Mouse (Mus musculus) embryonic facial prominence, embryonic 15.5 days (tissue): Measurements from ENCODE around the gene Gatd1. TPM values are rescaled to one million over a fixed set of nuclear protein-coding genes. Genes with fewer than 3 reads are reported as not detected.

Source experiments
- ATAC-seq: fragments of 200-750 bp; cut with Nextera tagmentation; 2 replicates; pipeline ENCODE4 v1.8.0; 2017; ENCODE audit warnings: low read depth, moderate TSS enrichment; ENCODE audit not compliant: insufficient number of reproducible peaks, low FRiP score, low TSS enrichment
- H3K27ac ChIP-seq: fragments of 300-500 bp; sonication (generic); replicated peaks from 2 replicates; pipeline ENCODE4 v1.5.1; 2015; ENCODE audit warnings: mild to moderate bottlenecking, inconsistent platforms
- H3K27me3 ChIP-seq: fragments of 300-500 bp; sonication (generic); 2 replicates; pipeline ENCODE4 v1.6.1; 2015; ENCODE audit warnings: inconsistent platforms
- H3K36me3 ChIP-seq: fragments of 300-500 bp; sonication (generic); 2 replicates; pipeline ENCODE4 v1.6.1; 2015; ENCODE audit warnings: mild to moderate bottlenecking, inconsistent platforms
- H3K4me1 ChIP-seq: fragments of 300-500 bp; sonication (generic); 2 replicates; pipeline ENCODE4 v1.6.1; 2015; ENCODE audit warnings: inconsistent platforms
- H3K4me2 ChIP-seq: fragments of 300-500 bp; sonication (generic); replicated peaks from 2 replicates; pipeline ENCODE4 v1.6.1; 2015; ENCODE audit warnings: mild to moderate bottlenecking, inconsistent platforms
- H3K4me3 ChIP-seq: fragments of 300-500 bp; sonication (generic); replicated peaks from 2 replicates; pipeline ENCODE4 v1.5.1; 2015; ENCODE audit warnings: mild to moderate bottlenecking, inconsistent platforms
- H3K9ac ChIP-seq: fragments of 300-500 bp; sonication (generic); 2 replicates; pipeline ENCODE4 v1.6.1; 2015; ENCODE audit warnings: inconsistent platforms
- H3K9me3 ChIP-seq: fragments of 300-500 bp; sonication (generic); replicated peaks from 2 replicates; pipeline ENCODE4 v1.6.1; 2016; ENCODE audit warnings: inconsistent platforms
- WGBS: fragments of 180-500 bp; shearing (Covaris S2); methylation state at CpG from one replicate; pipeline ENCODE4 v1.1.7; 2015; 5-methylcytosine and 5-hydroxymethylcytosine counted together
- polyA plus RNA-seq: library from polyadenylated mRNA; unstranded; fragments of >200 nt; fragmentation: Nextera tagmentation; extraction: Ambion mirVana; gene quantifications from 2 replicates; pipeline ENCODE4 v1.2.1, GENCODE M21; 2015

Gene Gatd1
- polyA plus RNA-seq, 1 experiment from 2014 or later = 67.6 TPM

GRCm38 (mm10) chr7:141433517-141434400, 19.8 kb upstream of the Gatd1 start:
- peak overlapping the region; percentile 84 for H3K4me2 ChIP-seq
- H3K27me3 ChIP-seq = no peaks in the 10 kb centered on the region
- WGBS = 70% methylated on average over 15 of the region's 15 CpGs
- H3K4me3 ChIP-seq = peak overlapping the region; percentile 53
- 0 out of 2 replicates have a peak overlapping the region, but pooled peaks have one; percentile 28 for H3K27ac ChIP-seq
- no peak for ATAC-seq
- peak overlapping the region; percentile 44 for H3K9ac ChIP-seq
- no peaks in the 10 kb centered on the region for H3K9me3 ChIP-seq
- peaks cover 34% of the 10 kb centered on the region for H3K36me3 ChIP-seq
- H3K4me1 ChIP-seq = peaks cover 58% of the 10 kb centered on the region

GRCm38 (mm10) chr7:141432741-141433516, 19.0 kb upstream of the Gatd1 start:
- no peak overlapping the region for H3K27ac ChIP-seq
- no peak overlapping the region for H3K9ac ChIP-seq
- H3K36me3 ChIP-seq = peaks cover 34% of the 10 kb centered on the region
- H3K4me3 ChIP-seq = no peak overlapping the region
- H3K4me2 ChIP-seq = no peak overlapping the region
- H3K27me3 ChIP-seq = no peaks in the 10 kb centered on the region
- peaks cover 57% of the 10 kb centered on the region for H3K4me1 ChIP-seq
- ATAC-seq = no peak
- 79% methylated on average over 6 of the region's 6 CpGs for WGBS
- no peaks in the 10 kb centered on the region for H3K9me3 ChIP-seq

- Histone ChIP-seq H3K9me3 (no peaks in the 10 kb centered on the region), H3K36me3 (peaks cover 34% of the 10 kb centered on the region), H3K4me3 (no peak overlapping the region), H3K4me1 (peaks cover 52% of the 10 kb centered on the region), H3K9ac (no peak overlapping the region), H3K4me2 (no peak overlapping the region), H3K27ac (no peak overlapping the region), H3K27me3 (no peaks in the 10 kb centered on the region)
- ATAC-seq = no peak
- 84% methylated on average over 8 of the region's 8 CpGs for WGBS
These were observed 18.3 kb upstream of the Gatd1 start for GRCm38 (mm10) chr7:141432186-141432611.

- no peak overlapping the region for H3K9ac ChIP-seq
- H3K27ac ChIP-seq = no peak overlapping the region
- 93% methylated on average over 19 of the region's 19 CpGs for WGBS
- no peak for ATAC-seq
- no peak overlapping the region for H3K4me2 ChIP-seq
- peaks cover 46% of the 10 kb centered on the region for H3K4me1 ChIP-seq
- no peaks in the 10 kb centered on the region for H3K9me3 ChIP-seq
- H3K27me3 ChIP-seq = no peaks in the 10 kb centered on the region
- no peak overlapping the region for H3K4me3 ChIP-seq
- H3K36me3 ChIP-seq = peaks cover 34% of the 10 kb centered on the region
These were observed 17.7 kb upstream of the Gatd1 start for GRCm38 (mm10) chr7:141431434-141432185.

GRCm38 (mm10) chr7:141430585-141431240, 16.8 kb upstream of the Gatd1 start:
- Histone ChIP-seq H3K27ac (no peak overlapping the region), H3K4me3 (no peak overlapping the region), H3K9me3 (no peaks in the 10 kb centered on the region), H3K27me3 (no peaks in the 10 kb centered on the region), H3K9ac (no peak overlapping the region), H3K4me2 (no peak overlapping the region), H3K4me1 (peaks cover 40% of the 10 kb centered on the region), H3K36me3 (peaks cover 34% of the 10 kb centered on the region)
- WGBS = 96% methylated on average over 9 of the region's 9 CpGs
- ATAC-seq = no peak

GRCm38 (mm10) chr7:141429840-141430584, 16.1 kb upstream of the Gatd1 start:
- Histone ChIP-seq H3K4me1 (peaks cover 34% of the 10 kb centered on the region), H3K9ac (no peak overlapping the region), H3K4me2 (no peak overlapping the region), H3K27me3 (no peaks in the 10 kb centered on the region), H3K9me3 (no peaks in the 10 kb centered on the region), H3K4me3 (no peak overlapping the region), H3K36me3 (peaks cover 34% of the 10 kb centered on the region), H3K27ac (no peak overlapping the region)
- ATAC-seq = no peak
- WGBS = 63% methylated on average over 9 of the region's 9 CpGs

GRCm38 (mm10) chr7:141429310-141429709, 15.4 kb upstream of the Gatd1 start, which contains the start of gene Cend1:
Cend1 (minus strand) TSS chr7:141429491.
- H3K4me3 ChIP-seq = peak within 1 kb of the TSS; percentile 19; the same call in 1 of the 2 replicates
- H3K9ac ChIP-seq = no peak within 1 kb of the TSS; the same call in 1 of the 2 replicates
- H3K36me3 ChIP-seq = peaks cover 34% of the 10 kb centered on the region
- H3K27ac ChIP-seq = no peak within 1 kb of the TSS
- H3K4me1 ChIP-seq = peaks cover 26% of the 10 kb centered on the region
- no peaks in the 10 kb centered on the region for H3K9me3 ChIP-seq
- H3K4me2 ChIP-seq = peak within 1 kb of the TSS; percentile 40
- no peaks in the 10 kb centered on the region for H3K27me3 ChIP-seq
- ATAC-seq = no peak
- WGBS = 6% methylated on average over 19 of the region's 19 CpGs

GRCm38 (mm10) chr7:141428701-141429100, 14.8 kb upstream of the Gatd1 start:
- no peaks in the 10 kb centered on the region for H3K27me3 ChIP-seq
- H3K27ac ChIP-seq = no peak overlapping the region
- H3K36me3 ChIP-seq = peaks cover 34% of the 10 kb centered on the region
- peak overlapping the region; percentile 19; the same call in 1 of the 2 replicates for H3K4me3 ChIP-seq
- 50% methylated on average over 5 of the region's 5 CpGs for WGBS
- H3K4me1 ChIP-seq = peaks cover 20% of the 10 kb centered on the region
- H3K4me2 ChIP-seq = peak overlapping the region; percentile 40; the same call in 1 of the 2 replicates
- H3K9me3 ChIP-seq = no peaks in the 10 kb centered on the region
- no peak overlapping the region for H3K9ac ChIP-seq
- no peak for ATAC-seq

GRCm38 (mm10) chr7:141426948-141427730, 13.2 kb upstream of the Gatd1 start:
- H3K4me3 ChIP-seq = no peak overlapping the region
- no peaks in the 10 kb centered on the region for H3K27me3 ChIP-seq
- peaks cover 19% of the 10 kb centered on the region for H3K36me3 ChIP-seq
- no peak overlapping the region for H3K9ac ChIP-seq
- peaks cover 16% of the 10 kb centered on the region for H3K4me1 ChIP-seq
- no peak overlapping the region for H3K27ac ChIP-seq
- no peaks in the 10 kb centered on the region for H3K9me3 ChIP-seq
- no peak overlapping the region for H3K4me2 ChIP-seq
- 76% methylated on average over 12 of the region's 12 CpGs for WGBS
- ATAC-seq = no peak
